Mouse (Mus musculus) stomach, postnatal 0 days (tissue): ENCODE results near the gene Zfp451.

ENCODE experiments used
- CTCF ChIP-seq: IDR thresholded peaks from 2 replicates; pipeline ENCODE4 v1.5.1; 2016; ENCODE audit warnings: antibody characterized with exemption, low read depth, mild to moderate bottlenecking, moderate library complexity
- EP300 ChIP-seq: optimal IDR thresholded peaks from 2 replicates; pipeline ENCODE3; 2016; ENCODE audit warnings: antibody characterized with exemption

GRCm38 (mm10) chr1:33817931-33818330, 3.5 kb upstream of the Zfp451 start:
- TF ChIP-seq CTCF (no peak), EP300 (no peak)
